Mouse (Mus musculus): ENCODE results near the gene Inpp5k.

DNA sequence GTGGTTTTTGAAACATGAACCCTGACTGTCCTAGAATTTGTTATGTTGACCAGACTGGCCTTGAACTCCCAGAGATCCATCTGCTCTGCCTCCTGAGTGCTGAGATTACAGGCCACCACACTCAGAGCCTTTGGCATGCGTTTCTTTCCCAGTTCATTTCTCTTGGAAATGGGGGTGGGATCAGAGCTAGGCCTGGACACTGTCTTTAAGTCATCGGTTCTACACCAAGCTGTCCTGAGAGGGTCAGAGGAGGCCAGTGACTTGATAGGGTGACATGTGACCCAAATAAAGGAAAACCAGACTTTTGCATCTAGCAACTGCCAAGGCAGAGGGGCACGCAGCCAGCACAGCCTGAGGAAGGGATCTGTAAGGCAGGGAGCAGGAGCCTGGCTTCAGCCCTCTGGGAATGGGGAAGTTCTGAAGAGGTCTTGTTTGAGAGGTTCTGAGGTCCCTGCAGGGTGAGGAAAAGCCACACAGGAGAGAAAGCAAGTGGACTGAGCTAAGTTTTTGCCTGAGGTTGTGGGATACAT is 34.0 kb upstream of the Inpp5k start:
- TF ChIP-seq USF1 (IDR thresholded peaks at IDR 0.05; ENCODE audit: low read depth) (no peak), POLR2A (IDR thresholded peaks at IDR 0.05; ENCODE audit: insufficient read length, low read depth) (no peak), E2F4 (IDR thresholded peaks at IDR 0.05; ENCODE audit: insufficient read depth) (no peak), TCF12 (IDR thresholded peaks at IDR 0.05; ENCODE audit: insufficient read depth, poor library complexity, severe bottlenecking) (no peak), MYOG (IDR thresholded peaks at IDR 0.05; ENCODE audit: control insufficient read depth in 1 of 3, insufficient read depth in 1 of 3, insufficient read length in 2 of 3, low read depth in 2 of 3) (no peak), MAX (IDR thresholded peaks at IDR 0.05; ENCODE audit: low read depth) (no peak), MYOD1 (IDR thresholded peaks at IDR 0.05; ENCODE audit: control insufficient read depth in 1 of 3, insufficient read length in 2 of 3, low read depth in 2 of 3) (no peak), POLR2AphosphoS2 (IDR thresholded peaks at IDR 0.05; ENCODE audit: insufficient read length, low read depth) (no peak), SRF (IDR thresholded peaks at IDR 0.05; ENCODE audit: control insufficient read depth, insufficient read length, low read depth) (no peak), REST (IDR thresholded peaks at IDR 0.05; ENCODE audit: insufficient read depth, insufficient read length) (no peak), CEBPB (IDR thresholded peaks at IDR 0.05; ENCODE audit: insufficient read depth, poor library complexity, severe bottlenecking) (no peak)
